30 mouse cellular contexts compared by ENCODE assay signal in genomic region chr13:71460607-71461006, GRCm38 (mm10).
"Had no signal": no experiment of that assay in that cellular context is flagged by ENCODE, and none has a peak within 500 bp of the region (broad histone marks: within the 10 kb centered on the region; RNA-seq: fewer than 3 reads in every experiment).

No protein-coding gene starts in this region.

- DNase-seq: left cerebral cortex, postnatal 4 days; liver; liver, embryonic 13.5 days; liver, postnatal 0 days; lung, adult 18-20 months; lung, adult 2 months; lung, postnatal 10 days; lung, postnatal 14 days; lung, postnatal 36 days; lung, postnatal 4 days had no signal

- ATAC-seq: liver, embryonic 12.5 days; liver, postnatal 0 days; lung, postnatal 0 days; midbrain, embryonic 13.5 days; midbrain, embryonic 15.5 days; midbrain, embryonic 16.5 days had no signal

- H3K4me1 ChIP-seq: liver, embryonic 12.5 days; liver, embryonic 13.5 days; liver, embryonic 15.5 days had no signal

- H3K27ac ChIP-seq: limb, embryonic 10.5 days; limb, embryonic 12.5 days; limb, embryonic 13.5 days; limb, embryonic 15.5 days; liver, embryonic 12.5 days; liver, embryonic 13.5 days; liver, embryonic 14.5 days; liver, embryonic 15.5 days; lung, embryonic 15.5 days; macrophage; midbrain, embryonic 10.5 days; midbrain, embryonic 12.5 days; midbrain, embryonic 13.5 days; midbrain, embryonic 15.5 days; neural tube, embryonic 12.5 days had no signal

- H3K36me3 ChIP-seq: limb, embryonic 10.5 days; limb, embryonic 12.5 days; limb, embryonic 13.5 days; limb, embryonic 15.5 days; liver, embryonic 12.5 days; liver, embryonic 13.5 days; liver, embryonic 15.5 days; lung, embryonic 15.5 days; midbrain, embryonic 10.5 days; midbrain, embryonic 12.5 days; midbrain, embryonic 13.5 days; midbrain, embryonic 15.5 days; neural tube, embryonic 12.5 days had no signal

- H3K4me2 ChIP-seq: limb, embryonic 12.5 days; limb, embryonic 13.5 days; limb, embryonic 15.5 days; liver, embryonic 11.5 days; liver, embryonic 12.5 days; liver, embryonic 13.5 days; liver, embryonic 15.5 days; lung, embryonic 15.5 days; midbrain, embryonic 12.5 days; midbrain, embryonic 13.5 days; midbrain, embryonic 15.5 days; neural tube, embryonic 12.5 days had no signal

- H3K9me3 ChIP-seq: limb, embryonic 10.5 days; limb, embryonic 12.5 days; limb, embryonic 13.5 days; limb, embryonic 15.5 days; liver, embryonic 12.5 days; liver, embryonic 13.5 days; liver, embryonic 15.5 days; lung, embryonic 15.5 days; midbrain, embryonic 10.5 days; midbrain, embryonic 12.5 days; midbrain, embryonic 13.5 days; midbrain, embryonic 15.5 days; neural tube, embryonic 12.5 days had no signal

- H3K9ac ChIP-seq: limb, embryonic 12.5 days; limb, embryonic 13.5 days; limb, embryonic 15.5 days; liver, embryonic 12.5 days; liver, embryonic 13.5 days; liver, embryonic 14.5 days; liver, embryonic 15.5 days; liver, postnatal 0 days; lung, embryonic 14.5 days; lung, embryonic 15.5 days; midbrain, embryonic 12.5 days; midbrain, embryonic 13.5 days; midbrain, embryonic 15.5 days; neural tube, embryonic 12.5 days had no signal

- H3K4me3 ChIP-seq: limb, embryonic 10.5 days; limb, embryonic 12.5 days; limb, embryonic 13.5 days; limb, embryonic 15.5 days; liver, embryonic 12.5 days; liver, embryonic 13.5 days; liver, embryonic 15.5 days; lung, embryonic 15.5 days; megakaryocyte, embryonic 14.5 days; midbrain, embryonic 10.5 days; midbrain, embryonic 12.5 days; midbrain, embryonic 13.5 days; midbrain, embryonic 15.5 days; myocyte; neural tube, embryonic 12.5 days had no signal

- H3K27me3 ChIP-seq: megakaryocyte, embryonic 14.5 days had no signal
